Mouse (Mus musculus) heart, adult 2 months (tissue): Measurements from ENCODE around the gene Pdxp. TPM values are rescaled to one million over a fixed set of nuclear protein-coding genes. Genes with fewer than 3 reads are reported as not detected.

Experiments used
- DNase-seq, 2 experiments: peaks; one replicate each; pipeline ENCODE4 v3.0.0; 2021
- H3K27ac ChIP-seq: fragments of 200-600 bp; 2 replicates; pipeline ENCODE4 v1.8.1; 2022
- H3K27me3 ChIP-seq: fragments of 200-500 bp; 2 replicates; pipeline ENCODE4 v1.6.1; 2012; ENCODE audit warnings: mild to moderate bottlenecking, low read length, inconsistent platforms, mixed read lengths; ENCODE audit not compliant: control insufficient read depth, insufficient read depth
- H3K36me3 ChIP-seq: fragments of 200-500 bp; 2 replicates; pipeline ENCODE4 v1.6.1; 2012; ENCODE audit warnings: low read length, inconsistent platforms; ENCODE audit not compliant: control insufficient read depth, insufficient read depth
- H3K4me1 ChIP-seq: fragments of 200-500 bp; 2 replicates; pipeline ENCODE4 v1.6.1; 2011; ENCODE audit warnings: low read length; ENCODE audit not compliant: control insufficient read depth, insufficient read depth
- H3K4me3 ChIP-seq: fragments of 200-600 bp; 2 replicates; pipeline ENCODE4 v1.8.1; 2022
- H3K79me2 ChIP-seq: fragments of 200-500 bp; replicated peaks from 2 replicates; pipeline ENCODE4 v1.6.1; 2012; ENCODE audit warnings: mild to moderate bottlenecking, inconsistent platforms, low read length, moderate library complexity, mixed read lengths; ENCODE audit not compliant: control insufficient read depth, insufficient read depth
- H3K9ac ChIP-seq: fragments of 200-500 bp; 2 replicates; pipeline ENCODE4 v1.6.1; 2012; ENCODE audit warnings: low read depth, mild to moderate bottlenecking, control low read depth, inconsistent platforms, low read length, mixed read lengths
- CTCF ChIP-seq: fragments of 200-600 bp; IDR thresholded peaks from 2 replicates; pipeline ENCODE4 v1.8.1; 2022; ENCODE audit warnings: antibody characterized with exemption, mild to moderate bottlenecking, moderate library complexity
- EP300 ChIP-seq: fragments of 200-500 bp; IDR thresholded peaks from 2 replicates; pipeline ENCODE4 v1.6.1; 2011; ENCODE audit warnings: low read depth, low read length, control low read depth; ENCODE audit not compliant: insufficient read depth
- POLR2A ChIP-seq: fragments of 200-500 bp; IDR thresholded peaks from 2 replicates; pipeline ENCODE4 v1.6.1; 2011; ENCODE audit warnings: mild to moderate bottlenecking, low read depth, low read length, control low read depth; ENCODE audit not compliant: insufficient read depth
- WGBS: fragments of 180-500 bp; shearing (Covaris S2); methylation state at CpG from one replicate; pipeline ENCODE4 v1.1.7; 2018; 5-methylcytosine and 5-hydroxymethylcytosine counted together
- intact Hi-C: fragments of 180-260 bp; cut with DNase I; formaldehyde crosslinking; loops from one replicate; pipeline ENCODE4 v1.15.1; 2025
- polyA plus RNA-seq: library from polyadenylated mRNA; depleted of rRNA; stranded (reverse); fragments of >200 nt; gene quantifications from 2 replicates; pipeline ENCODE4 v1.2.3, GENCODE M21; 2012
- total RNA-seq, 2 experiments: library from RNA; stranded (reverse); gene quantifications; 2 replicates each; pipeline ENCODE4 v1.2.3; 2021

Gene Pdxp
- total and polyA plus RNA-seq, 3 experiments: 0.81 to 2.0 (median 0.86) TPM

- no peak for TF ChIP-seq EP300
- TF ChIP-seq CTCF: no peak
- no peak for TF ChIP-seq POLR2A
- intact Hi-C loops: no loop called here
- no peaks in the 10 kb centered on the region for H3K36me3 ChIP-seq
- DNase-seq: no peak
- H3K4me1 ChIP-seq: peaks cover 3% of the 10 kb centered on the region
- no peak overlapping the region for H3K27ac ChIP-seq
- WGBS: 89% methylated on average over 10 of the region's 10 CpGs
- no peaks in the 10 kb centered on the region for H3K27me3 ChIP-seq
- no peak overlapping the region for H3K4me3 ChIP-seq
- no peak overlapping the region for H3K9ac ChIP-seq
- H3K79me2 ChIP-seq: no peaks in the 10 kb centered on the region
Observed at GRCm38 (mm10) chr15:78937311-78937710, 23.6 kb downstream of the Pdxp start.

DNA sequence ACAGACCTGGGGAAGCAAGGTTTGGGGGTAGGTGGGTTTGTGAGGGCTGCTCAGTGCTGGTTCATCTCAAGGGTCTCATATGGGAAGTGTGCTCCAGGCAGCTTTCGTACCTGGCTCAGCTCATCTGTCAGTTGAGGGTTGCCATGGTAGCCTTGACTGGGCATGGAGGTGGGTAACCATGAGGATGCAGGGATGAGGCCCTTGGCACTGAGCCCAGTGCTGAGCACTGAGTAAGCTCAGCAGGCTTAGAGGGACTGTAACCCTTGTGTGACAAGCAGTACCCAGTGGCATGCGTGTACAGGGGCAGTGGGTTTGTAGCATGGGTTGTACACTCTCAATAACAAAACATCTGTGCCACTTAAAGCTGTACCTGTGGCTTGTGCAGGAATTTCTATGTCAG lies 24.2 kb downstream of the Pdxp start:
- Histone ChIP-seq H3K4me3 (no peak overlapping the region), H3K9ac (no peak overlapping the region), H3K27ac (no peak overlapping the region), H3K36me3 (no peaks in the 10 kb centered on the region), H3K79me2 (no peaks in the 10 kb centered on the region), H3K4me1 (peaks cover 3% of the 10 kb centered on the region), H3K27me3 (no peaks in the 10 kb centered on the region)
- TF ChIP-seq POLR2A (no peak), CTCF (no peak), EP300 (no peak)
- intact Hi-C loops: no loop called here
- no peak for DNase-seq
- WGBS: 91% methylated on average over 2 of the region's 2 CpGs

- H3K9ac ChIP-seq: no peak overlapping the region
- H3K27me3 ChIP-seq: no peaks in the 10 kb centered on the region
- no peak overlapping the region for H3K27ac ChIP-seq
- H3K79me2 ChIP-seq: no peaks in the 10 kb centered on the region
- intact Hi-C loops: no loop called here
- peaks cover 2% of the 10 kb centered on the region; the same call in 1 of the 2 replicates for H3K4me1 ChIP-seq
- H3K4me3 ChIP-seq: no peak overlapping the region
- no peak for DNase-seq
- WGBS: 88% methylated on average over 13 of the region's 13 CpGs
- TF ChIP-seq EP300 (no peak), POLR2A (no peak), CTCF (no peak)
- H3K36me3 ChIP-seq: no peaks in the 10 kb centered on the region
Observed at GRCm38 (mm10) chr15:78940325-78940724, 26.6 kb downstream of the Pdxp start.

GRCm38 (mm10) chr15:78942663-78943062 lies 28.9 kb downstream of the Pdxp start:
- 1% methylated on average over 9 of the region's 9 CpGs for WGBS
- peak overlapping the region; percentile 47 for H3K9ac ChIP-seq
- no peak for TF ChIP-seq POLR2A
- TF ChIP-seq CTCF: peak; percentile 96
- TF ChIP-seq EP300: 0 out of 2 replicates have a peak, but pooled peaks have one; percentile 38
- intact Hi-C loops: loop anchor here (1.0 kb wide), 1 partner anchor 27 kb away; no protein-coding TSS in a partner anchor
- H3K36me3 ChIP-seq: no peaks in the 10 kb centered on the region
- H3K27me3 ChIP-seq: no peaks in the 10 kb centered on the region
- H3K79me2 ChIP-seq: no peaks in the 10 kb centered on the region
- no peak overlapping the region; the same call in 1 of the 2 replicates for H3K27ac ChIP-seq
- peak overlapping the region; percentile 36 for H3K4me3 ChIP-seq
- DNase-seq: peak; percentile 84 to 86
- H3K4me1 ChIP-seq: no peaks in the 10 kb centered on the region

GRCm38 (mm10) chr15:78946232-78946631 lies 32.5 kb downstream of the Pdxp start:
- no peak overlapping the region for H3K27ac ChIP-seq
- H3K79me2 ChIP-seq: no peaks in the 10 kb centered on the region
- intact Hi-C loops: no loop called here
- no peak overlapping the region for H3K9ac ChIP-seq
- no peaks in the 10 kb centered on the region for H3K36me3 ChIP-seq
- 78% methylated on average over 7 of the region's 7 CpGs for WGBS
- H3K4me3 ChIP-seq: no peak overlapping the region
- H3K4me1 ChIP-seq: no peaks in the 10 kb centered on the region; the same call in 1 of the 2 replicates
- H3K27me3 ChIP-seq: no peaks in the 10 kb centered on the region
- TF ChIP-seq EP300: no peak
- no peak for TF ChIP-seq POLR2A
- no peak for TF ChIP-seq CTCF
- no peak for DNase-seq

GRCm38 (mm10) chr15:78947657-78948056 lies 33.9 kb downstream of the Pdxp start, which contains the start of gene Triobp:
Gene Triobp, plus strand, starts transcription at chr15:78947724.
- Histone ChIP-seq H3K27ac (no peak within 1 kb of the TSS), H3K4me3 (peak within 1 kb of the TSS; percentile 22; the same call in 1 of the 2 replicates), H3K4me1 (no peaks in the 10 kb centered on the region; the same call in 1 of the 2 replicates), H3K27me3 (no peaks in the 10 kb centered on the region), H3K79me2 (no peaks in the 10 kb centered on the region), H3K36me3 (no peaks in the 10 kb centered on the region), H3K9ac (no peak within 1 kb of the TSS)
- intact Hi-C loops: no loop called here
- WGBS: under 1% methylated on average over 24 of the region's 24 CpGs
- peak; percentile 88 to 92 for DNase-seq
- no peak for TF ChIP-seq CTCF
- TF ChIP-seq EP300: no peak
- TF ChIP-seq POLR2A: peak; percentile 54
